Mouse (Mus musculus) heart, postnatal 0 days (tissue): ENCODE measurements around the gene Gm21954.

Experiments used
- CTCF ChIP-seq: IDR thresholded peaks from 2 replicates; pipeline ENCODE4 v1.5.1; 2016; ENCODE audit warnings: antibody characterized with exemption, control low read depth, low read depth
- EP300 ChIP-seq: IDR thresholded peaks from 2 replicates; pipeline ENCODE4 v1.6.1; 2016; ENCODE audit warnings: antibody characterized with exemption, low read depth

DNA sequence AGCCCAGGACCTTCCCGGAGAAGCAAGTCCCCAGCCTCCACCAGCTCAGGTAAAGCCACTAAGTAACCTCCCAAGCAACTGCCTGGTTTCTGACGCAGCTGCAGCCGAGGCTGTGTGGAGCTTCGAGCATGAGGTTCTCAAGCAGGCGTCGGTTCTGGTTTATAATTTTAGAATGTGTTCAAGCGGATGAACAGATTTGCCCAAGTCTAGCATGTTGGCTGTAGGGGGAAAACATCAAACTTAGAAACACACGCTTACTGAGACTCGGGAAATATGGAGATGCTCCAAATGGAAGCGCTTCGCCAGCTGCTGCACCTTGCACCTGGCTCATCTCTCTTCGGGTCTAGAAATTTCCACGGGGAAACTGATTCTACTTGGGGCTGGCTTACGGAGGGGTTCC, 21.0 kb downstream of the Gm21954 start:
- TF ChIP-seq CTCF = no peak
- TF ChIP-seq EP300 = no peak
